Mouse (Mus musculus) forebrain, embryonic 14.5 days (tissue): ENCODE measurements around the gene Rad51b. TPM values are rescaled to one million over a fixed set of nuclear protein-coding genes. Genes with fewer than 3 reads are reported as not detected.

Experiments used
- ATAC-seq: fragments of 200-750 bp; cut with Nextera tagmentation; 2 replicates; pipeline ENCODE4 v1.8.0; 2017; ENCODE audit warnings: mild to moderate bottlenecking, moderate library complexity
- DNase-seq: peaks from one replicate; pipeline ENCODE4 v3.0.0-alpha.2; 2015; ENCODE audit warnings: low spot score
- H3K27ac ChIP-seq: fragments of 300-500 bp; sonication (generic); 2 replicates; pipeline ENCODE4 v1.5.1; 2014; ENCODE audit warnings: low read depth, mild to moderate bottlenecking, control low read depth, low read length, moderate library complexity
- H3K27me3 ChIP-seq: fragments of 300-500 bp; sonication (generic); replicated peaks from 2 replicates; pipeline ENCODE4 v1.6.1; 2014; ENCODE audit warnings: low read length, control low read depth, mixed read lengths; ENCODE audit not compliant: control insufficient read depth, insufficient read depth
- H3K36me3 ChIP-seq: fragments of 300-500 bp; sonication (generic); 2 replicates; pipeline ENCODE4 v1.6.1; 2014; ENCODE audit warnings: low read length, control low read depth; ENCODE audit not compliant: control insufficient read depth, insufficient read depth
- H3K4me1 ChIP-seq: fragments of 300-500 bp; sonication (generic); 2 replicates; pipeline ENCODE4 v1.6.1; 2014; ENCODE audit warnings: antibody characterized with exemption, low read length, control low read depth; ENCODE audit not compliant: control insufficient read depth, insufficient read depth
- H3K4me2 ChIP-seq: fragments of 300-500 bp; sonication (generic); 2 replicates; pipeline ENCODE4 v1.6.1; 2014; ENCODE audit warnings: mild to moderate bottlenecking, control low read depth, low read length
- H3K4me3 ChIP-seq: fragments of 300-500 bp; sonication (generic); 2 replicates; pipeline ENCODE4 v1.5.1; 2014; ENCODE audit warnings: low read depth, low read length, control low read depth
- H3K9ac ChIP-seq: fragments of 300-500 bp; sonication (generic); 2 replicates; pipeline ENCODE4 v1.6.1; 2014; ENCODE audit warnings: mild to moderate bottlenecking, low read length, control low read depth, moderate library complexity
- H3K9me3 ChIP-seq: fragments of 300-500 bp; sonication (generic); replicated peaks from 2 replicates; pipeline ENCODE4 v1.6.1; 2016; ENCODE audit warnings: low read length, control low read depth, mixed read lengths; ENCODE audit not compliant: control insufficient read depth
- WGBS: fragments of 180-500 bp; shearing (Covaris S2); extraction: QIAGEN DNeasy Blood & Tissue Kit; methylation state at CpG from one replicate; pipeline ENCODE4 v1.1.7; 2014; 5-methylcytosine and 5-hydroxymethylcytosine counted together
- polyA plus RNA-seq: library from polyadenylated mRNA; unstranded; fragments of >200 nt; fragmentation: Nextera tagmentation; extraction: Ambion mirVana; gene quantifications from 2 replicates; pipeline ENCODE4 v1.2.1, GENCODE M21; 2014

Gene Rad51b
- polyA plus RNA-seq, 1 experiment from 2014 or later: 3.5 TPM

- DNase-seq: no peak
- Histone ChIP-seq H3K36me3 (no peaks in the 10 kb centered on the region), H3K4me2 (no peak overlapping the region), H3K27me3 (no peaks in the 10 kb centered on the region), H3K9me3 (no peaks in the 10 kb centered on the region), H3K27ac (no peak overlapping the region), H3K4me3 (no peak overlapping the region), H3K4me1 (no peaks in the 10 kb centered on the region), H3K9ac (no peak overlapping the region)
- ATAC-seq: no peak
- 95% methylated on average over 3 of the region's 3 CpGs for WGBS
Measured at GRCm38 (mm10) chr12:79785691-79786090, 488.6 kb downstream of the Rad51b start.

DNA sequence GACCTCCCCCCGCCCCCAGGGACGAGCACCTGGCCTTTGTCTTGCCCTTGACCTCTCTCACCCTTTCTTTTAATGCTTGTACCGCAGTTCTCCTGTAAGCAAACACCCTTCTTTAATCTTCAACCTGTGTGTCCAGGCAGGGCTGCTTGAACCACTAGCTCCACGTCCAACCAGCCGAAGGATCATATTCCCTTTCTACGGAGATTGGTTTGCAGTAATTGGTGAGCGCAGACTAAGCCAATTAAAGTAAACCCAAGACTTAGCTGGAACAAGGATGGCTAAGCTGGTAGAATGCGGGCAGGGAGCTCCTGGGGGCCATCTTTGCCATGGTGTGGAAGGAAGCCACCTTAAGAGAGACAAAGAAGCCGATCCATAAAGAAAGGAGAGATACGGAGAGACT lies 490.5 kb downstream of the Rad51b start:
- H3K4me1 ChIP-seq: no peaks in the 10 kb centered on the region
- H3K9ac ChIP-seq: no peak overlapping the region
- H3K4me2 ChIP-seq: no peak overlapping the region
- no peaks in the 10 kb centered on the region for H3K9me3 ChIP-seq
- WGBS: 70% methylated on average over 10 of the region's 10 CpGs
- no peaks in the 10 kb centered on the region for H3K27me3 ChIP-seq
- H3K4me3 ChIP-seq: no peak overlapping the region
- H3K27ac ChIP-seq: no peak overlapping the region
- DNase-seq (no peak), ATAC-seq (no peak)
- H3K36me3 ChIP-seq: no peaks in the 10 kb centered on the region

- no peak for ATAC-seq
- 96% methylated on average over 5 of the region's 5 CpGs for WGBS
- H3K9ac ChIP-seq: no peak overlapping the region
Measured at GRCm38 (mm10) chr12:79788340-79788739, 491.3 kb downstream of the Rad51b start.

DNA sequence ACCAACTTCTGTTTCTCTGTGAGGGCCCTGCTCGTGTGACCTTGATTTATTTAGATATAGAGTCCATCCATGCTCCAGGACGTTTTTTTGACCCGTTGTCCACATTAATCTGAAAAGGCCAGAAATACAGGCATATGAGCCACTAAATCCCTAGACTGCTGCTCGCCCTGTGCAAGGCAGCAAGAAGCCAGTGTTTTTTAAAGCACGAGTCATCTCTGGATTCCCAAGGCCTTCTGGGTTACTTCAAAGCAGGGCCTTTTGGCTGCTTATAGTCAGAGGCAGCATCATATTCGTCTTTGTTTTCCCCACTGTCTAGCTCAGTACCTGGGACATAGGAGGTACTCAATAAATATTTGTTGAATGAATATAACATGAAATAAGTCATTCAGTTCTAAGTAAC lies 492.4 kb downstream of the Rad51b start:
- Histone ChIP-seq H3K4me3 (no peak overlapping the region), H3K9ac (no peak overlapping the region), H3K9me3 (no peaks in the 10 kb centered on the region), H3K4me2 (no peak overlapping the region), H3K4me1 (no peaks in the 10 kb centered on the region), H3K27ac (no peak overlapping the region), H3K36me3 (no peaks in the 10 kb centered on the region), H3K27me3 (no peaks in the 10 kb centered on the region)
- ATAC-seq: no peak
- WGBS: 84% methylated on average over 6 of the region's 6 CpGs
- DNase-seq: no peak

More at GRCm38 (mm10) chr12:79788340-79788739, 491.3 kb downstream of the Rad51b start:
- Histone ChIP-seq H3K27me3 (no peaks in the 10 kb centered on the region), H3K4me3 (no peak overlapping the region), H3K4me2 (no peak overlapping the region), H3K9me3 (no peaks in the 10 kb centered on the region), H3K36me3 (no peaks in the 10 kb centered on the region), H3K4me1 (no peaks in the 10 kb centered on the region), H3K27ac (no peak overlapping the region)
- no peak for DNase-seq

DNA sequence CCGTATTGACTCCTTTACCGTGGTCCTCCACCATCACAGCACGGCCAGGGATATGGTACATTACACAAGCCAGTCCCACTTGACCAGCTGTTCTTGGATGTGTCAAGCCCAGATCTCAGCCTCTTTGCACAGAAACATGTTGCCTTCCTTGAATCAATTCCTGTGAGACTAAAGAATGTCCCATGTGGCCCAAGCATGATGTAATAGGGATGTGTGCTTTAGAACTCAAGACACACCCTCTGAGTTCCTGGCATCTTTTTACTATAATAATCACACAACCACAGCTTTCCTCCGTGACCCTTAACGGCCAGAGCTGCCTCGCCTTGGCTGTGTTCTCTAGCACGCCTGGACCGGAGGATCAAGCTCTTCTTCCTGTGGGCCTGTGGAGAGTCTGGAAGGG lies 496.3 kb downstream of the Rad51b start:
- no peaks in the 10 kb centered on the region for H3K36me3 ChIP-seq
- no peak overlapping the region for H3K4me2 ChIP-seq
- no peaks in the 10 kb centered on the region for H3K4me1 ChIP-seq
- 84% methylated on average over 8 of the region's 8 CpGs for WGBS
- no peak for ATAC-seq
- H3K27ac ChIP-seq: no peak overlapping the region
- no peak overlapping the region for H3K9ac ChIP-seq
- H3K4me3 ChIP-seq: no peak overlapping the region
- H3K27me3 ChIP-seq: no peaks in the 10 kb centered on the region
- no peaks in the 10 kb centered on the region for H3K9me3 ChIP-seq
- DNase-seq: no peak

DNA sequence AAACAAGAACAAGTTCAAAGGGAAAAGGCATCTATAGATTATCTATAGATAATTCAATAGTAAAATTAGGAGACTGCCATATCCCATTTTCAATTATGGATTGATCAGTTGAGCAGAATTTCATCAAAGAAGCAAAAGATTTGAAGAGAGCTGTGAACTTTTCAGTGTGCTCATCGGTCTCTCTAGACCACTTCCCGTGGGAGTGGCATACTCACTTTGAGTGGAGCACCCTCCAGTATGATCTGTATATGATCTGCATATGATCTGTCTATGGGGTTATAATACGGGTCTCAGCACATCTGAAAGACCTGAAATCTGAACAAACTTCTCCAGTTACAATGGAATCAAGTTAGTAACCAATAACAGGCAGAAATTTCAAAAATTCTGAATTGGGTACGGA lies 497.7 kb downstream of the Rad51b start:
- ATAC-seq: no peak

DNA sequence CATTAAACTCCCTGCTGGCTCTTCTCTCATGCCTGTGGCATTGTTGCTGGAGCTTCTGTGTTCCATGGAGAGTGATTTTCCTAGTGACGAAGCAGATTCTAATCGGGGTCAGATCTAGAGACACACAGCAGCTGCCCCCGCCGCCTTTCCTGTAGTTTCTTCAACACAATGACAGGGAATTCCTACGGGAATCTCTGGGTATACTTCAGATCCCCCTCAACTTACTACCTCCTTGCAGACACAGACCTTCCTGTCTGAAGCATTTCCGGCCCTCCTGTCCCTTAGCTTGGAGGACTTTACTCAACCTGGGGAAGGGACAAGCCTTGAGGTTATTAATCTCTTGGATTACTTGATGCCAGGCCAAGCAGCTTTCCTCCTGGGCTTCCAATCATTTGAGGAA lies 499.2 kb downstream of the Rad51b start:
- no peak for ATAC-seq
- Histone ChIP-seq H3K27me3 (no peaks in the 10 kb centered on the region), H3K4me1 (no peaks in the 10 kb centered on the region), H3K36me3 (no peaks in the 10 kb centered on the region), H3K4me2 (no peak overlapping the region), H3K9me3 (no peaks in the 10 kb centered on the region), H3K4me3 (no peak overlapping the region), H3K27ac (no peak overlapping the region), H3K9ac (no peak overlapping the region)
- WGBS: 84% methylated on average over 6 of the region's 6 CpGs
- no peak for DNase-seq

More for the DNA sequence above, 497.7 kb downstream of the Rad51b start:
- H3K4me2 ChIP-seq: no peak overlapping the region
- H3K36me3 ChIP-seq: no peaks in the 10 kb centered on the region
- DNase-seq: no peak
- no peaks in the 10 kb centered on the region for H3K4me1 ChIP-seq
- no peak overlapping the region for H3K9ac ChIP-seq
- no peaks in the 10 kb centered on the region for H3K9me3 ChIP-seq
- no peak overlapping the region for H3K4me3 ChIP-seq
- WGBS: 96% methylated on average over 4 of the region's 4 CpGs
- no peak overlapping the region for H3K27ac ChIP-seq
- no peaks in the 10 kb centered on the region for H3K27me3 ChIP-seq

- DNase-seq: no peak
- H3K9ac ChIP-seq: no peak overlapping the region
- H3K27ac ChIP-seq: no peak overlapping the region; the same call in 1 of the 2 replicates
- no peak for ATAC-seq
- H3K27me3 ChIP-seq: no peaks in the 10 kb centered on the region
- no peaks in the 10 kb centered on the region for H3K4me1 ChIP-seq
- no peak overlapping the region for H3K4me2 ChIP-seq
- 74% methylated on average over 18 of the region's 18 CpGs for WGBS
- H3K9me3 ChIP-seq: no peaks in the 10 kb centered on the region
- H3K36me3 ChIP-seq: no peaks in the 10 kb centered on the region
- no peak overlapping the region for H3K4me3 ChIP-seq
Measured at GRCm38 (mm10) chr12:79796823-79797821, 500.0 kb downstream of the Rad51b start.

DNA sequence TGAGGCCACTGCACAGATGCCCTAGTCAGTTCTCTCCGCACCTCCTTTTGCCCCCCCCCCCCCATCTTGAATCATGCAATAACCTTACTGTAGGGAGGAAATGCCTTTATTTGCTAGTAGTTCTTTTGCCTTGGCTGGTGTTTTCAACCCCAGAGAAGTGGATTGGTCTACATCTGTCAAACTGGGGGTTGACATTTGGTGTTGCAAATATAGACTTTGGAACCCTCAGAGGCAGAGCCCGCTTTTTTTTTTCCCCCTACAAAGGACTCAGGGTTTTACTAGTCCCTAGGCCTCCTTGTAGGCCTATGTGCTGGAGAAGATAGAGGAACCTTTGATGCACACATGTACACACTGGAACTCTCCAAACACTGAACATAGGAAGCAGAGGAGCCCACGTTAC lies 501.4 kb downstream of the Rad51b start:
- Histone ChIP-seq H3K4me1 (0 out of 2 replicates have a peak, but pooled peaks cover 2% of the 10 kb centered on the region), H3K36me3 (no peaks in the 10 kb centered on the region), H3K27ac (no peak overlapping the region), H3K4me3 (no peak overlapping the region), H3K4me2 (no peak overlapping the region), H3K9ac (no peak overlapping the region), H3K9me3 (no peaks in the 10 kb centered on the region), H3K27me3 (no peaks in the 10 kb centered on the region)
- ATAC-seq (no peak), DNase-seq (no peak)
- 90% methylated on average over 3 of the region's 3 CpGs for WGBS
